ENCODE assay signal across 10 mouse cellular contexts in the genomic region with DNA sequence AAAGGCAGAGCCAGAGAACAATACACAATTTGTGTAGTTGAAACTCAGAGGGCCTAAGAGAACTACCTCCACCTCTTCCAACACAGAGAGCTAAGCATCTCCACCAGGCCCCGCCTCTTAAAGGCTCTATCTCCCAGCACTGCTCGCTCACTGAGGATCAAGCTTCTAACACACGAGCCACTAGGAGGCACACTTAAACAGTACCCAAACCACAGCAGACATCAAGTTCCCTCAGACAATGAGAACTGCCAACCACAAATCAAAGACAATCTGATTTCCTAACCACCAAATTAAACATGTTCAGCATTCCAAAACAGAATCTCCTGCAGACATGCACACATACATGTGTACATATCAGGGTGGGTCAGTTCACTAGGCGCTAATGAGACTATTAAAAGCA. TPM values are rescaled to one million over a fixed set of nuclear protein-coding genes. Genes with fewer than 3 reads are reported as not detected.
DNase-seq lines count a peak whose midpoint lies in the region; ATAC-seq and TF ChIP-seq lines count a peak whose summit lies in the region.
"Had no signal": no experiment of that assay in that cellular context is flagged by ENCODE, and none has a peak within 500 bp of the region (broad histone marks: within the 10 kb centered on the region; RNA-seq: fewer than 3 reads in every experiment).

No protein-coding gene starts in this region.

- H3K27me3 ChIP-seq in kidney, postnatal 0 days (ENCODE audit: insufficient read depth, low read length): no peaks in the 10 kb centered on the region
- H3K27me3 ChIP-seq in kidney, embryonic 14.5 days (ENCODE audit: control insufficient read depth, insufficient read depth, low read length): no peaks in the 10 kb centered on the region
- H3K27me3 ChIP-seq: heart, embryonic 15.5 days had no signal

- H3K36me3 ChIP-seq in kidney, postnatal 0 days (ENCODE audit: insufficient read depth, low read length): no peaks in the 10 kb centered on the region
- H3K36me3 ChIP-seq in kidney, embryonic 14.5 days (ENCODE audit: control insufficient read depth, insufficient read depth, low read length): no peaks in the 10 kb centered on the region
- H3K36me3 ChIP-seq: heart, embryonic 15.5 days had no signal

- intact Hi-C loops in heart, postnatal 10 days (cut with DNase I): no loop called here

- 0 out of 2 replicates have a peak, but pooled peaks have one; percentile 17 for TF ChIP-seq CTCF in kidney, postnatal 0 days (IDR thresholded peaks at IDR 0.05; ENCODE audit: low read depth)

- no peaks in the 10 kb centered on the region for H3K4me1 ChIP-seq in kidney, postnatal 0 days (replicated peaks; ENCODE audit: insufficient read depth, low read length)
- H3K4me1 ChIP-seq in kidney, embryonic 14.5 days (ENCODE audit: control insufficient read depth, insufficient read depth, low read length): 0 out of 2 replicates have a peak, but pooled peaks cover 4% of the 10 kb centered on the region

- H3K9me3 ChIP-seq in kidney, postnatal 0 days (replicated peaks; ENCODE audit: low read length): no peaks in the 10 kb centered on the region
- no peaks in the 10 kb centered on the region for H3K9me3 ChIP-seq in kidney, embryonic 14.5 days (ENCODE audit: control insufficient read depth, low read length)
- H3K9me3 ChIP-seq: heart, embryonic 15.5 days had no signal

- 78% methylated on average over 4 of the region's 4 CpGs for WGBS in kidney, postnatal 0 days
- WGBS in kidney, embryonic 14.5 days: 84% methylated on average over 4 of the region's 4 CpGs

- no peak overlapping the region for H3K4me2 ChIP-seq in kidney, postnatal 0 days (ENCODE audit: low read length)
- H3K4me2 ChIP-seq in kidney, embryonic 14.5 days (replicated peaks; ENCODE audit: low read depth, low read length): no peak overlapping the region
- H3K4me2 ChIP-seq: heart, embryonic 15.5 days had no signal

- no peak overlapping the region for H3K4me3 ChIP-seq in kidney, postnatal 0 days (replicated peaks; ENCODE audit: low read depth, low read length)
- no peak overlapping the region for H3K4me3 ChIP-seq in kidney, embryonic 14.5 days (ENCODE audit: low read length)
- H3K4me3 ChIP-seq: heart, embryonic 15.5 days had no signal

- DNase-seq in kidney, postnatal 0 days (ENCODE audit: low spot score): no peak
- DNase-seq in ES-CJ7 (ENCODE audit: low read depth, low spot score): peak; percentile 67
- peak; percentile 56 for DNase-seq in induced T-regulatory cell, adult 2 months (ENCODE audit: low read depth)
- no peak for DNase-seq in yolk sac, embryonic 10.5 days (ENCODE audit: low spot score)
- no peak for DNase-seq in heart, postnatal 10 days
- DNase-seq in cerebellum, postnatal 36 days: no peak
- DNase-seq: cerebellum, adult 9-10 months had no signal

- no peak for ATAC-seq in kidney, postnatal 0 days (replicated peaks; ENCODE audit: low FRiP score, low read depth)
- no peak for ATAC-seq in kidney, embryonic 14.5 days (ENCODE audit: low FRiP score, low TSS enrichment)
- ATAC-seq in neutrophil, adult 5-6 weeks (ENCODE audit: extremely low read depth, insufficient number of reproducible peaks, low FRiP score, poor library complexity, severe bottlenecking): peak; percentile 26; the same call in 1 of the 2 replicates

- no peak overlapping the region for H3K9ac ChIP-seq in kidney, postnatal 0 days (ENCODE audit: low read depth, low read length)
- no peak overlapping the region for H3K9ac ChIP-seq in kidney, embryonic 14.5 days (ENCODE audit: low read depth, low read length)
- H3K9ac ChIP-seq: heart, embryonic 15.5 days had no signal

- H3K27ac ChIP-seq in kidney, postnatal 0 days: no peak overlapping the region
- no peak overlapping the region for H3K27ac ChIP-seq in kidney, embryonic 14.5 days (ENCODE audit: low read depth, low read length)
- H3K27ac ChIP-seq: heart, embryonic 15.5 days had no signal

RNA-seq across cellular contexts. Expression of gene Zfr, which starts 9.4 kb away (rescaled TPM):
- 72.0 and 77.3 TPM in 2 replicates for polyA plus RNA-seq in kidney, postnatal 0 days (2015; fragmentation: Nextera tagmentation; extraction: Ambion mirVana)
- 83.8 and 154 TPM in 2 replicates for polyA plus RNA-seq in kidney, embryonic 14.5 days (2014; fragmentation: Nextera tagmentation; extraction: Ambion mirVana)
- total RNA-seq in neutrophil, adult 5-6 weeks (2017): 71.1 and 83.7 TPM in 2 replicates
- 100 to 1,000 TPM; 101 to 114 TPM for total RNA-seq in heart, postnatal 10 days (2021)

Comparison
In these comparisons a context has a peak if more than half of its experiments do, and no peak if none do; other contexts are left out.
1. DNase-seq: peak in ES-CJ7 (single experiment) and induced T-regulatory cell, adult 2 months (single experiment); none in kidney, postnatal 0 days (single experiment), yolk sac, embryonic 10.5 days (single experiment), heart, postnatal 10 days (0 of 2) and cerebellum, postnatal 36 days (0 of 2).